In genomic region chr4:138216891-138217392, GRCm38 (mm10) we compare ENCODE assay signal across 8 mouse cellular contexts. TPM values are rescaled to one million over a fixed set of nuclear protein-coding genes. Genes with fewer than 3 reads are reported as not detected.
DNase-seq lines count a peak whose midpoint lies in the region; ATAC-seq and TF ChIP-seq lines count a peak whose summit lies in the region.

No protein-coding gene starts in this region.

- TF ChIP-seq POLR2A in CH12.LX (IDR thresholded peaks at IDR 0.05; ENCODE audit: low read depth, low read length) = peak; percentile 71; the same call in 1 of the 2 replicates

- TF ChIP-seq RAD21 in CH12.LX (IDR thresholded peaks at IDR 0.05; ENCODE audit: low read depth, low read length) = no peak

- H3K4me3 ChIP-seq in CH12.LX (replicated peaks in 1 of 3; ENCODE audit: low read depth in 2 of 3, low read length in 2 of 3, poor library complexity in 1 of 3) = peak overlapping the region; percentile 97 to 99 (median 98)
- peak overlapping the region; percentile 84 for H3K4me3 ChIP-seq in forebrain, embryonic 11.5 days (ENCODE audit: low read depth, low read length)
- peak overlapping the region; percentile 94 for H3K4me3 ChIP-seq in heart, embryonic 16.5 days (ENCODE audit: low read length)
- peak overlapping the region; percentile 92 for H3K4me3 ChIP-seq in liver, embryonic 15.5 days (replicated peaks)
- peak overlapping the region; percentile 99 for H3K4me3 ChIP-seq in neural tube, embryonic 12.5 days

- DNase-seq in CH12.LX (ENCODE audit: extremely low read depth) = peak; percentile 96
- DNase-seq in c-Kit-positive CD71-positive TER-119-negative erythroid progenitor cells, embryonic 14.5 days (ENCODE audit: low read depth) = peak; percentile 95
- peak; percentile 100 for DNase-seq in forebrain, embryonic 11.5 days (ENCODE audit: low spot score)
- peak; percentile 99 for DNase-seq in kidney, postnatal 36 days
- peak; percentile 95 for DNase-seq in telencephalon, adult 2 months (ENCODE audit: low read depth, low spot score)

- no peak overlapping the region for H3K4me2 ChIP-seq in CH12.LX (ENCODE audit: insufficient read depth, low read depth, poor library complexity, severe bottlenecking)
- H3K4me2 ChIP-seq in forebrain, embryonic 11.5 days (ENCODE audit: low read depth, low read length, severe bottlenecking) = peak overlapping the region; percentile 88
- peak overlapping the region; percentile 79 for H3K4me2 ChIP-seq in heart, embryonic 16.5 days (ENCODE audit: low read depth, low read length)
- peak overlapping the region; percentile 86 for H3K4me2 ChIP-seq in liver, embryonic 15.5 days
- H3K4me2 ChIP-seq in neural tube, embryonic 12.5 days (replicated peaks) = peak overlapping the region; percentile 71

- peak overlapping the region; percentile 86 for H3K27ac ChIP-seq in CH12.LX (ENCODE audit: insufficient read depth, low read depth)
- peak overlapping the region; percentile 98 for H3K27ac ChIP-seq in forebrain, embryonic 11.5 days (ENCODE audit: low read depth, low read length)
- H3K27ac ChIP-seq in heart, embryonic 16.5 days (ENCODE audit: low read length) = peak overlapping the region; percentile 99
- peak overlapping the region; percentile 97 for H3K27ac ChIP-seq in liver, embryonic 15.5 days (replicated peaks)
- peak overlapping the region; percentile 98 for H3K27ac ChIP-seq in neural tube, embryonic 12.5 days

- no peak for TF ChIP-seq EP300 in CH12.LX (IDR thresholded peaks at IDR 0.05; ENCODE audit: low read length)

- H3K4me1 ChIP-seq in CH12.LX (ENCODE audit: control insufficient read depth in 1 of 2, insufficient read depth in 2 of 2) = peaks cover 7 to 38% of the 10 kb centered on the region in 2 experiments
- peaks cover 8% of the 10 kb centered on the region; the same call in 1 of the 2 replicates for H3K4me1 ChIP-seq in forebrain, embryonic 11.5 days (replicated peaks; ENCODE audit: control insufficient read depth, insufficient read depth, low read length)
- peaks cover 28% of the 10 kb centered on the region for H3K4me1 ChIP-seq in heart, embryonic 16.5 days (ENCODE audit: control insufficient read depth, insufficient read depth, low read length)
- H3K4me1 ChIP-seq in liver, embryonic 15.5 days (replicated peaks) = peaks cover 50% of the 10 kb centered on the region
- H3K4me1 ChIP-seq in neural tube, embryonic 12.5 days = peaks cover 27% of the 10 kb centered on the region

- 0% methylated on average over 29 of the region's 68 CpGs for WGBS in forebrain, embryonic 11.5 days
- WGBS in heart, embryonic 16.5 days = under 1% methylated on average over 60 of the region's 68 CpGs
- whole genome bisulfite sequencing in liver, embryonic 15.5 days (ENCODE audit: insufficient replicate concordance) = under 1% methylated on average over 62 of the region's 68 CpGs
- under 1% methylated on average over 60 of the region's 68 CpGs for WGBS in neural tube, embryonic 12.5 days

- dilution Hi-C loops in CH12.LX (cut with MboI; ENCODE audit: extremely low pct_ligation_motif_present, extremely low pct_unique_long_range_greater_than_20kb, low sequenced_read_pairs) = no loop called here

- H3K36me3 ChIP-seq in CH12.LX (replicated peaks in 1 of 2; ENCODE audit: control insufficient read depth in 1 of 2, insufficient read depth in 1 of 2, low read length in 1 of 2) = peaks cover 3 to 20% of the 10 kb centered on the region in 2 experiments
- H3K36me3 ChIP-seq in forebrain, embryonic 11.5 days (ENCODE audit: control insufficient read depth, insufficient read depth, low read length) = no peaks in the 10 kb centered on the region; the same call in 1 of the 2 replicates
- peaks cover under 1% of the 10 kb centered on the region; the same call in 1 of the 2 replicates for H3K36me3 ChIP-seq in heart, embryonic 16.5 days (ENCODE audit: control insufficient read depth, insufficient read depth)
- H3K36me3 ChIP-seq in liver, embryonic 15.5 days (replicated peaks) = peaks cover 11% of the 10 kb centered on the region
- H3K36me3 ChIP-seq in neural tube, embryonic 12.5 days = no peaks in the 10 kb centered on the region

- in situ Hi-C loops in CH12.LX (cut with MboI; ENCODE audit: low pct_ligation_motif_present, low pct_unique_long_range_greater_than_20kb, low sequenced_read_pairs) = no loop called here

- TF ChIP-seq CTCF in CH12.LX (conservative IDR thresholded peaks at IDR 0.05 in 1 of 2, IDR thresholded peaks at IDR 0.05 in 1 of 2; ENCODE audit: low read depth in 2 of 2, low read length in 2 of 2) = no peak

- H3K9ac ChIP-seq in CH12.LX (ENCODE audit: insufficient read depth, low read depth) = peak overlapping the region; percentile 91
- H3K9ac ChIP-seq in forebrain, embryonic 11.5 days (ENCODE audit: low read length) = peak overlapping the region; percentile 96
- peak overlapping the region; percentile 99 for H3K9ac ChIP-seq in heart, embryonic 16.5 days (ENCODE audit: low read length)
- peak overlapping the region; percentile 98 for H3K9ac ChIP-seq in liver, embryonic 15.5 days
- peak overlapping the region; percentile 96 for H3K9ac ChIP-seq in neural tube, embryonic 12.5 days

- peak; percentile 97 for ATAC-seq in forebrain, embryonic 11.5 days (replicated peaks; ENCODE audit: low FRiP score)
- peak; percentile 98 for ATAC-seq in heart, embryonic 16.5 days (replicated peaks; ENCODE audit: extremely low read depth, insufficient read depth, low FRiP score)
- peak; percentile 95 for ATAC-seq in liver, embryonic 15.5 days (ENCODE audit: insufficient read depth)
- peak; percentile 96 for ATAC-seq in neural tube, embryonic 12.5 days (ENCODE audit: low FRiP score, low read depth)

- no peaks in the 10 kb centered on the region for H3K9me3 ChIP-seq in CH12.LX (replicated peaks; ENCODE audit: low read length)
- H3K9me3 ChIP-seq in forebrain, embryonic 11.5 days (ENCODE audit: control insufficient read depth, low read length) = no peaks in the 10 kb centered on the region
- no peaks in the 10 kb centered on the region for H3K9me3 ChIP-seq in heart, embryonic 16.5 days (replicated peaks; ENCODE audit: control insufficient read depth, low read length)
- no peaks in the 10 kb centered on the region for H3K9me3 ChIP-seq in liver, embryonic 15.5 days (replicated peaks)
- no peaks in the 10 kb centered on the region for H3K9me3 ChIP-seq in neural tube, embryonic 12.5 days

- H3K79me2 ChIP-seq in CH12.LX (replicated peaks; ENCODE audit: control insufficient read depth, extremely low read depth, insufficient read depth, poor library complexity, severe bottlenecking) = peaks cover 44% of the 10 kb centered on the region

- no peaks in the 10 kb centered on the region for H3K27me3 ChIP-seq in CH12.LX (replicated peaks)
- no peaks in the 10 kb centered on the region for H3K27me3 ChIP-seq in forebrain, embryonic 11.5 days (ENCODE audit: control insufficient read depth, insufficient read depth, low read length)
- H3K27me3 ChIP-seq in heart, embryonic 16.5 days (ENCODE audit: control insufficient read depth, insufficient read depth, low read length) = no peaks in the 10 kb centered on the region
- H3K27me3 ChIP-seq in liver, embryonic 15.5 days = no peaks in the 10 kb centered on the region
- H3K27me3 ChIP-seq in neural tube, embryonic 12.5 days (replicated peaks) = no peaks in the 10 kb centered on the region

TF ChIP-seq in CH12.LX, 34 proteins besides CTCF, POLR2A, EP300 and RAD21 (continues in another document):
- TF ChIP-seq TCF12 (IDR thresholded peaks at IDR 0.05; ENCODE audit: low read depth, low read length) = peak; percentile 77
- TF ChIP-seq SMC3 (IDR thresholded peaks at IDR 0.05; ENCODE audit: low read depth, low read length) = no peak
- peak; percentile 51; the same call in 1 of the 2 replicates for TF ChIP-seq MEF2A (IDR thresholded peaks at IDR 0.05; ENCODE audit: borderline replicate concordance, low read depth, low read length)
- peak; percentile 87 for TF ChIP-seq CHD2 (IDR thresholded peaks at IDR 0.05; ENCODE audit: low read length)
- peak; percentile 83 for TF ChIP-seq HCFC1 (IDR thresholded peaks at IDR 0.05; ENCODE audit: low read depth, low read length)
- TF ChIP-seq ETS1 (conservative IDR thresholded peaks at IDR 0.05; ENCODE audit: low read depth, low read length) = no peak
- no peak; the same call in 1 of the 2 replicates for TF ChIP-seq SIN3A (IDR thresholded peaks at IDR 0.05; ENCODE audit: low read length)
- no peak for TF ChIP-seq IRF4 (IDR thresholded peaks at IDR 0.05; ENCODE audit: low read depth, low read length)
- peak; percentile 97 for TF ChIP-seq NRF1 (IDR thresholded peaks at IDR 0.05; ENCODE audit: low read depth, low read length)
- TF ChIP-seq ELF1 (IDR thresholded peaks at IDR 0.05; ENCODE audit: low read depth, low read length) = peak; percentile 86
- TF ChIP-seq NELFE (IDR thresholded peaks at IDR 0.05; ENCODE audit: low read depth, low read length) = peak; percentile 87

RNA-seq across cellular contexts. Expression of gene Hp1bp3, which starts 0.8 kb away (rescaled TPM):
- total RNA-seq in CH12.LX (2012; rRNA removed) = 61.9 and 67.7 TPM in 2 replicates
- 66.9 and 73.7 TPM in 2 replicates for total RNA-seq in CH12.LX (2014; rRNA removed)
- 78.2 and 84.2 TPM in 2 replicates for polyA plus RNA-seq in CH12.LX (2012; ENCODE audit: insufficient read length, low read depth)
- polyA plus RNA-seq in forebrain, embryonic 11.5 days (2014; fragmentation: Nextera tagmentation; extraction: Ambion mirVana) = 176 and 178 TPM in 2 replicates
- polyA plus RNA-seq in heart, embryonic 16.5 days (2015; fragmentation: Nextera tagmentation; extraction: Ambion mirVana) = 98.6 and 105 TPM in 2 replicates
- polyA plus RNA-seq in liver, embryonic 15.5 days (2015; fragmentation: Nextera tagmentation; extraction: Ambion mirVana) = 36.3 and 40.0 TPM in 2 replicates
- 184 and 193 TPM in 2 replicates for polyA plus RNA-seq in neural tube, embryonic 12.5 days (2016; fragmentation: Nextera tagmentation; extraction: Ambion mirVana)

RNA-seq across cellular contexts. Expression of gene Sh2d5, which starts 33.3 kb away (rescaled TPM):
- total RNA-seq in CH12.LX (2012; rRNA removed) = 0.68 and 1.1 TPM in 2 replicates
- 0.24 and 0.28 TPM in 2 replicates for total RNA-seq in CH12.LX (2014; rRNA removed)
- 0.57 and 0.83 TPM in 2 replicates for polyA plus RNA-seq in CH12.LX (2012; ENCODE audit: insufficient read length, low read depth)
- polyA plus RNA-seq in forebrain, embryonic 11.5 days (2014; fragmentation: Nextera tagmentation; extraction: Ambion mirVana) = 0.37 and 0.63 TPM in 2 replicates
- 0.15 and 0.26 TPM in 2 replicates for polyA plus RNA-seq in heart, embryonic 16.5 days (2015; fragmentation: Nextera tagmentation; extraction: Ambion mirVana)
- polyA plus RNA-seq in liver, embryonic 15.5 days (2015; fragmentation: Nextera tagmentation; extraction: Ambion mirVana) = 0.63 and 1.1 TPM in 2 replicates
- 4.1 and 4.6 TPM in 2 replicates for polyA plus RNA-seq in neural tube, embryonic 12.5 days (2016; fragmentation: Nextera tagmentation; extraction: Ambion mirVana)

RNA-seq across cellular contexts. Expression of gene Kif17, which starts 33.3 kb away (rescaled TPM):
- total RNA-seq in CH12.LX (2012; rRNA removed) (0.08 and 0.17 TPM in 2 replicates), CH12.LX (2014; rRNA removed) (0.55 and 0.59 TPM in 2 replicates)
- polyA plus RNA-seq in CH12.LX (2012; ENCODE audit: insufficient read length, low read depth) = 1.5 and 1.8 TPM in 2 replicates
- 0.24 TPM in 1 of 2 replicates, not detected in the other for polyA plus RNA-seq in forebrain, embryonic 11.5 days (2014; fragmentation: Nextera tagmentation; extraction: Ambion mirVana)
- polyA plus RNA-seq in heart, embryonic 16.5 days (2015; fragmentation: Nextera tagmentation; extraction: Ambion mirVana) = 0.68 and 0.99 TPM in 2 replicates
- 0.30 and 0.32 TPM in 2 replicates for polyA plus RNA-seq in liver, embryonic 15.5 days (2015; fragmentation: Nextera tagmentation; extraction: Ambion mirVana)
- 1.1 and 1.7 TPM in 2 replicates for polyA plus RNA-seq in neural tube, embryonic 12.5 days (2016; fragmentation: Nextera tagmentation; extraction: Ambion mirVana)

Comparison
In these comparisons a context has a peak if more than half of its experiments do, and no peak if none do; other contexts are left out.
1. Peak in every context shown above with its lines: DNase-seq, ATAC-seq, H3K4me3 ChIP-seq and H3K27ac ChIP-seq.